Mouse (Mus musculus) cerebellum, postnatal 36 days (tissue): ENCODE results near the gene Atp8a2.
"Not testable (repeated sequence)": the region's sequence is repeated elsewhere in the genome, so short reads cannot be mapped to it uniquely, and the experiment has no call there.

Experiments used
- DNase-seq, 2 experiments: peaks; one replicate each; pipeline ENCODE4 v3.0.0; 2021 to 2022; ENCODE audit warnings: mixed read lengths in 2 of 2

Gene Atp8a2

GRCm38 (mm10) chr14:59839951-59840720, 356.8 kb downstream of the Atp8a2 start:
- DNase-seq = no peak

- peak in 1 of 2 experiments; percentile 19 for DNase-seq
These were observed 358.3 kb downstream of the Atp8a2 start for GRCm38 (mm10) chr14:59838446-59839259.

- DNase-seq = not testable (repeated sequence)
These were observed 359.2 kb downstream of the Atp8a2 start for GRCm38 (mm10) chr14:59837691-59838241.

- peak in 1 of 2 experiments; percentile 8 for DNase-seq
These were observed 360.0 kb downstream of the Atp8a2 start for GRCm38 (mm10) chr14:59836876-59837543.

- no peak for DNase-seq
These were observed 367.4 kb downstream of the Atp8a2 start for GRCm38 (mm10) chr14:59829580-59829979.

- no peak for DNase-seq
These were observed 369.6 kb downstream of the Atp8a2 start for GRCm38 (mm10) chr14:59827409-59827808.

GRCm38 (mm10) chr14:59820115-59820419, 376.9 kb downstream of the Atp8a2 start:
- no peak for DNase-seq

GRCm38 (mm10) chr14:59819215-59820114, 377.5 kb downstream of the Atp8a2 start:
- DNase-seq = no peak

- not testable (repeated sequence) for DNase-seq
These were observed 386.7 kb downstream of the Atp8a2 start for GRCm38 (mm10) chr14:59810316-59810715.

GRCm38 (mm10) chr14:59809790-59810189, 387.2 kb downstream of the Atp8a2 start:
- no peak for DNase-seq

GRCm38 (mm10) chr14:59807528-59808300, 389.3 kb downstream of the Atp8a2 start:
- no peak for DNase-seq

GRCm38 (mm10) chr14:59806910-59807309, 390.1 kb downstream of the Atp8a2 start:
- DNase-seq = no peak

GRCm38 (mm10) chr14:59806159-59806558, 390.8 kb downstream of the Atp8a2 start:
- DNase-seq = no peak

GRCm38 (mm10) chr14:59805683-59806082, 391.3 kb downstream of the Atp8a2 start:
- DNase-seq = no peak

- no peak for DNase-seq
These were observed 394.9 kb downstream of the Atp8a2 start for GRCm38 (mm10) chr14:59801961-59802599.

- no peak for DNase-seq
These were observed 397.5 kb downstream of the Atp8a2 start for GRCm38 (mm10) chr14:59799511-59799910.

- DNase-seq = no peak
These were observed 403.1 kb downstream of the Atp8a2 start for GRCm38 (mm10) chr14:59793841-59794240.

- peak; percentile 6 to 14 for DNase-seq
These were observed 413.3 kb downstream of the Atp8a2 start for GRCm38 (mm10) chr14:59783348-59784341.

- DNase-seq = no peak
These were observed 416.6 kb downstream of the Atp8a2 start for GRCm38 (mm10) chr14:59780391-59780790.
